In the genomic region with DNA sequence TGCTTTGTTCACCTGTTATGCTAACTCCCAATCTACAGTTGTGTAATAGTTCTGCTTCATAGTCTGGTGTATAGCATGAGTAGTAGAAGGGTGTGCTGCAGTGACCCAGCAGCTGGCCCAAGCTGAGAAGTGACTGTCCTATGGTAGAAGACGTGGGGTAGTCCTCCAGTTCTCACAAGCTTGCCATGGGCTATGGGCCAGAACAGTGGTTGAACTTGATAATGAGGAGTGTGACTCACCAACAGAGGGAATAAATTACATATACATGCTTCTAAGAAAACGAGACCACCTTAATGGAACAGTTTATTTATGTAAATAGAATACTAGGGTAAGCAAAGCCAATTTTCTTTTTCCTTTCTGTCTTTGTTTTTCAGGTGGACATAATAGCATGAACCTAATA, we compare ENCODE assay signal across 15 mouse cellular contexts.
"Had no signal": no experiment of that assay in that cellular context is flagged by ENCODE, and none has a peak within 500 bp of the region (broad histone marks: within the 10 kb centered on the region; RNA-seq: fewer than 3 reads in every experiment).

No protein-coding gene starts in this region.

- ATAC-seq: midbrain, embryonic 13.5 days had no signal

- H3K4me1 ChIP-seq: midbrain, embryonic 13.5 days; stomach, embryonic 15.5 days had no signal

- DNase-seq: kidney, adult 9 months; kidney, postnatal 36 days; layer of hippocampus, adult 9-11 months; layer of hippocampus, postnatal 36 days; liver; lung, embryonic 14.5 days; lung, postnatal 14 days; right cerebral cortex, postnatal 14 days; thymus, postnatal 36 days had no signal

- H3K27me3 ChIP-seq: limb, embryonic 12.5 days; midbrain, embryonic 13.5 days; stomach, embryonic 15.5 days had no signal

- H3K9me3 ChIP-seq: limb, embryonic 12.5 days; midbrain, embryonic 13.5 days; stomach, embryonic 15.5 days had no signal

- H3K4me2 ChIP-seq: limb, embryonic 12.5 days; lung, embryonic 14.5 days; midbrain, embryonic 13.5 days; stomach, embryonic 15.5 days had no signal

- H3K4me3 ChIP-seq: limb, embryonic 12.5 days; midbrain, embryonic 13.5 days; stomach, embryonic 15.5 days had no signal

- H3K27ac ChIP-seq: kidney, postnatal 0 days; limb, embryonic 12.5 days; liver, embryonic 14.5 days; macrophage; midbrain, embryonic 13.5 days; stomach, embryonic 15.5 days had no signal

- H3K36me3 ChIP-seq: limb, embryonic 12.5 days; midbrain, embryonic 13.5 days; stomach, embryonic 15.5 days had no signal

- H3K9ac ChIP-seq: limb, embryonic 12.5 days; liver, embryonic 14.5 days; lung, embryonic 14.5 days; midbrain, embryonic 13.5 days; stomach, embryonic 15.5 days had no signal
